Mouse (Mus musculus): ENCODE results near the gene Fthl17c. TPM values are rescaled to one million over a fixed set of nuclear protein-coding genes. Genes with fewer than 3 reads are reported as not detected.
"Not testable (repeated sequence)": the region's sequence is repeated elsewhere in the genome, so short reads cannot be mapped to it uniquely, and the experiment has no call there.

Gene Fthl17c
- polyA plus RNA-seq (2012; rRNA removed), result not detected in 2 replicates

DNA sequence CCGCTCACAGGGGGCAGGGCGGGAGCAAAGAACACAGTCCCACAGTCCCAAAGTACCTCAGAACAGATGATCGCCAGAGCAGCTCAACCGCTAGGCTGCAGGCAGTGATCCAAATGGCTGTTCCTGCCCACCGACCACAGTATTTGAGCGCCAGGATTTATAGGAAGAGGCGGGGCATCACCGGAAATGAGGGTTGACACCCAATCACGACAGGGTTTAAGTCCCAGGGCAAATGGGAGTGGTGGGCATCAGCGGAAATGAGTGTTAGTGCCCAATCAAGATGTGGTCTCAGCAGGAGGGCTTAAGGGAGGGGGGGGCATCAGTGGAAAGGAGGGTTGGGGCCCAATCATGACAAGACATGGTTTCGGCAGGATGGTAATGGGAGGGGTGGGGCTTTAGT lies at the start of gene Fthl17c:
Gene Fthl17c, minus strand, starts transcription at position 101 of the 400 bp plus-strand sequence.
- DNase-seq (ENCODE audit: low read depth), result not testable (repeated sequence)

GRCm38 (mm10) chrX:9019481-9019880 lies 43.1 kb upstream of the Fthl17c start:
- DNase-seq (ENCODE audit: low read depth), result no peak

DNA sequence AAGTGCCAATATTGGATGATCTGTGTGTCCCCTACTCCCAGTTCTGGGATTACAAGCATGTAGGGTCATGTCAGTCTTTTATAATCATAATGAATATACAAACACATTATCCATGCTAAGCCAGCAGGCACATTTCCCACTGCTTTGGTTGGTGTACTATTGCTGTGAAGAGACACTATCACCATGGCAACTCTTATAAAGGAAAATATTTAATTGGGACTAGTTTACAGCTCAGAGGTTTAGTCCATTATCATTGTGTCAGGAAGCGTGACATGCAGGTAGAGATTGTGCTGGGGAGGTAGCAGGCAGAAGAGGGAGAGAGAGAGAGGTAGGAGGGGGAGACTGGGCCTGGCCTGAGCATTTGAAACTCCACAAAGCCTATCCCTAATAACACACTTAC lies 39.7 kb upstream of the Fthl17c start:
- DNase-seq (ENCODE audit: low read depth), result no peak

GRCm38 (mm10) chrX:8986655-8987054 lies 10.3 kb upstream of the Fthl17c start, which contains the start of gene Fthl17d:
Gene Fthl17d, minus strand, starts transcription at chrX:8986755.
- not testable (repeated sequence) for DNase-seq (ENCODE audit: low read depth)

GRCm38 (mm10) chrX:8964618-8965017 lies 11.7 kb downstream of the Fthl17c start:
- not testable (repeated sequence) for DNase-seq (ENCODE audit: low read depth)

DNA sequence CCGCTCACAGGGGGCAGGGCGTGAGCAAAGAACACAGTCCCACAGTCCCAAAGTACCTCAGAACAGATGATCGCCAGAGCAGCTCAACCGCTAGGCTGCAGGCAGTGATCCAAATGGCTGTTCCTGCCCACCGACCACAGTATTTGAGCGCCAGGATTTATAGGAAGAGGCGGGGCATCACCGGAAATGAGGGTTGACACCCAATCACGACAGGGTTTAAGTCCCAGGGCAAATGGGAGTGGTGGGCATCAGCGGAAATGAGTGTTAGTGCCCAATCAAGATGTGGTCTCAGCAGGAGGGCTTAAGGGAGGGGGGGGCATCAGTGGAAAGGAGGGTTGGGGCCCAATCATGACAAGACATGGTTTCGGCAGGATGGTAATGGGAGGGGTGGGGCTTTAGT lies 13.5 kb downstream of the Fthl17c start, which contains the start of gene Fthl17b:
Gene Fthl17b, minus strand, starts transcription at position 101 of the 400 bp plus-strand sequence.
- DNase-seq (ENCODE audit: low read depth), result not testable (repeated sequence)

DNA sequence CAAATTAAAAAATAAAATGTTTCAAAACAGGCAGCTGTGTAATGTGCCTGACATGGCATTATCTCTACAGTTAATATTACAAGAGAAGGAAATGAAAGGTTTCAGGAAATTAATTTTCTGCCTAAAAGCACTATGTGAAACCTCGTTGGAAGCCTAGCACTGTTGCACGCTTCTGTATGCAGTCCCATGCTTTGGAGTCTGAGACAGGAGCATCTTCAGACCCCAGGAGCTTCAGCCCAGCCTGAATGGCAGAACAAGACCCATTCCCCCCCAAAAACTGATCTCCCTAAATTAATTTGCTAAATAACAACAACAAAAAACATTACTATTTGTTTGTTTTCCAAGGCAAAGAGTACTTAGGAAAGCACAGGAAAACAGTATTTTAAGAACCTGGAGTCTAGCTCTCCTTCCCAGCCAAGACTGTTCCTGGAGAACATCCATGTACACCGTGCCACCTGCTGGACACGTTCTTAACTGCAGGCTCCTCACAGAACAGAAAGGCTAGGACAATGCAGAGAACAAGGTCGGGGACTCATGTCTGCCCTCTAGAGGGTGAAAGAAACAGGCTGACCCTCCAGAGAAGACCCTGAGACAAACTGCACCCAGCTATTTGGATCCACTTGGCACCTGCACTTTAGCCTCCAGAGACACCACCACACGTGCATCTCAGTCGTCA lies 28.1 kb downstream of the Fthl17c start:
- not testable (repeated sequence) for DNase-seq (ENCODE audit: low read depth)

DNA sequence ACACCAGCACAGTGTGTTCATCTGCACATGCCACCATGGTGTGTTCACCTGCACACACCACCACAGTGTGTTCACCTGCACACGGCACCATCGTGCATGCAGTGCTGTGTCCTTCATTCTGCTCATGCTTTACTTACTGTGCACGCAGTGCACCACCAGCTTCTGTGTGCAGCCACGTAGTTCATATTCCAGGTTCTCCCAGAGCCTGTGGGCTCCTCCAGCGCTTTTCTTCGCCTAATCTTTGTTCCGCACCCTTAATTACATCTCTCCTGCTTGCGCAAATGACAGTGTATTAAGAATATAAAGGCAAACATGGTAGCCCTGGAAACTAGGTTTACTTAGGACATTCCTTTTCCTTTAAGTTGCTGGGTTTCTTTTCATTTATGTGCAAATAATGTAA lies 32.3 kb downstream of the Fthl17c start:
- DNase-seq (ENCODE audit: low read depth), result no peak

DNA sequence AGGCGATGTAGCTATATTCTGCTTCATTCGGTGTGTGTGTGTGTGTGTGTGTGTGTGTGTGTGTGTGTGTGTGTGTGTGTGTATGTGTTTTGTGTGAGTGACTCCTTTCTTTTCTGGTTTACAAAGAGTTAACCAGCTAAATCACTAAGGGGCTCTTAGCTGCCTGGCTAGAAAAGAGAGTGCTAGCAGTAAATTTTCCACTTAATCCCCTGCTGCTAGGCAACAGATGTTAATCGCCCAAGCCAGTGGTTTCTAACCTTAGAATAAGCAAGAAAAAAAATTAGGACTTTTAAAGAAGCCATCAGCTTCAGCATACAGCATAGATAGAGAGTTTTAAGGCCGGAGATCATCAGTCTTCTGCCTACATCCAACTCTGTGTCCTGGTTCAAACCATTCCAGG lies 49.1 kb downstream of the Fthl17c start:
- no peak for DNase-seq (ENCODE audit: low read depth)

Other genes with a start within 250 kb of the Fthl17c start
- gene Ssx9, start 228.1 kb downstream of the Fthl17c start, polyA plus RNA-seq (2012; rRNA removed), result not detected in 2 replicates
- gene Ssxb5, start 172.9 kb downstream of the Fthl17c start, polyA plus RNA-seq (2012; rRNA removed), result not detected in 2 replicates
- gene Gm6592, start 132.6 kb downstream of the Fthl17c start, polyA plus RNA-seq (2012; rRNA removed), result not detected in 2 replicates
- gene Gm5751, start 102.3 kb downstream of the Fthl17c start, polyA plus RNA-seq (2012; rRNA removed), result not detected in 2 replicates
- 0.95 and 2.0 TPM in 2 replicates for gene B630019K06Rik, start 84.2 kb downstream of the Fthl17c start, polyA plus RNA-seq (2012; rRNA removed)
- not detected in 2 replicates for gene Fthl17b, start 13.6 kb downstream of the Fthl17c start, polyA plus RNA-seq (2012; rRNA removed)
- gene Fthl17d, start 10.2 kb upstream of the Fthl17c start, polyA plus RNA-seq (2012; rRNA removed), result not detected in 2 replicates
- not detected in 2 replicates for gene Fthl17e, start 56.9 kb upstream of the Fthl17c start, polyA plus RNA-seq (2012; rRNA removed)
- not detected in 2 replicates for gene Fthl17f, start 86.5 kb upstream of the Fthl17c start, polyA plus RNA-seq (2012; rRNA removed)
- gene 4930402K13Rik, start 128.0 kb upstream of the Fthl17c start, polyA plus RNA-seq (2012; rRNA removed), result not detected in 2 replicates
- gene Lancl3, start 223.3 kb upstream of the Fthl17c start, polyA plus RNA-seq (2012; rRNA removed), result 0.74 and 0.96 TPM in 2 replicates